Mouse (Mus musculus): Measurements from ENCODE around the gene Faf1. TPM values are rescaled to one million over a fixed set of nuclear protein-coding genes. Genes with fewer than 3 reads are reported as not detected.

Gene Faf1
- polyA plus RNA-seq, 1 experiment from 2014 or later: 15.7 TPM

- H3K4me3 ChIP-seq (ENCODE audit: low read depth, low read length): peak overlapping the region; percentile 53
- ATAC-seq: peak; percentile 43; the same call in 1 of the 2 replicates
- H3K36me3 ChIP-seq (ENCODE audit: control insufficient read depth, insufficient read depth): no peaks in the 10 kb centered on the region
- peaks cover 63% of the 10 kb centered on the region for H3K27me3 ChIP-seq (replicated peaks; ENCODE audit: control insufficient read depth, insufficient read depth, low read length)
- H3K9me3 ChIP-seq (ENCODE audit: control insufficient read depth): no peaks in the 10 kb centered on the region
- peaks cover 9% of the 10 kb centered on the region; the same call in 1 of the 2 replicates for H3K4me1 ChIP-seq (replicated peaks; ENCODE audit: control insufficient read depth, insufficient read depth, low read length)
- H3K4me2 ChIP-seq (replicated peaks; ENCODE audit: low read depth): peak overlapping the region; percentile 80
- H3K9ac ChIP-seq (ENCODE audit: low read depth, low read length): peak overlapping the region; percentile 34; the same call in 1 of the 2 replicates
- no peak for TF ChIP-seq CTCF (IDR thresholded peaks at IDR 0.05; ENCODE audit: low read depth)
- H3K27ac ChIP-seq (ENCODE audit: low read depth, low read length): no peak overlapping the region
- WGBS: 2% methylated on average over 51 of the region's 53 CpGs
Measured at GRCm38 (mm10) chr4:109657021-109657850, 19.2 kb upstream of the Faf1 start.

GRCm38 (mm10) chr4:109657851-109658500 lies 18.4 kb upstream of the Faf1 start:
- H3K4me2 ChIP-seq (replicated peaks; ENCODE audit: low read depth): peak overlapping the region; percentile 80
- no peak overlapping the region for H3K9ac ChIP-seq (ENCODE audit: low read depth, low read length)
- H3K27ac ChIP-seq (ENCODE audit: low read depth, low read length): no peak overlapping the region
- no peaks in the 10 kb centered on the region for H3K36me3 ChIP-seq (ENCODE audit: control insufficient read depth, insufficient read depth)
- WGBS: 5% methylated on average over 20 of the region's 20 CpGs
- TF ChIP-seq CTCF (IDR thresholded peaks at IDR 0.05; ENCODE audit: low read depth): no peak
- ATAC-seq: no peak; the same call in 1 of the 2 replicates
- H3K27me3 ChIP-seq (replicated peaks; ENCODE audit: control insufficient read depth, insufficient read depth, low read length): peaks cover 63% of the 10 kb centered on the region
- H3K4me1 ChIP-seq (replicated peaks; ENCODE audit: control insufficient read depth, insufficient read depth, low read length): peaks cover 9% of the 10 kb centered on the region; the same call in 1 of the 2 replicates
- peak overlapping the region; percentile 53 for H3K4me3 ChIP-seq (ENCODE audit: low read depth, low read length)
- H3K9me3 ChIP-seq (ENCODE audit: control insufficient read depth): no peaks in the 10 kb centered on the region

GRCm38 (mm10) chr4:109658826-109659225 lies 17.6 kb upstream of the Faf1 start:
- ATAC-seq: no peak
- no peak overlapping the region for H3K4me3 ChIP-seq (ENCODE audit: low read depth, low read length)
- no peak overlapping the region for H3K4me2 ChIP-seq (replicated peaks; ENCODE audit: low read depth)
- H3K9ac ChIP-seq (ENCODE audit: low read depth, low read length): no peak overlapping the region
- H3K4me1 ChIP-seq (replicated peaks; ENCODE audit: control insufficient read depth, insufficient read depth, low read length): peaks cover 9% of the 10 kb centered on the region; the same call in 1 of the 2 replicates
- H3K36me3 ChIP-seq (ENCODE audit: control insufficient read depth, insufficient read depth): no peaks in the 10 kb centered on the region
- no peak overlapping the region for H3K27ac ChIP-seq (ENCODE audit: low read depth, low read length)
- TF ChIP-seq CTCF (IDR thresholded peaks at IDR 0.05; ENCODE audit: low read depth): no peak
- peaks cover 65% of the 10 kb centered on the region for H3K27me3 ChIP-seq (replicated peaks; ENCODE audit: control insufficient read depth, insufficient read depth, low read length)
- H3K9me3 ChIP-seq (ENCODE audit: control insufficient read depth): no peaks in the 10 kb centered on the region
- 24% methylated on average over 8 of the region's 8 CpGs for WGBS

- peaks cover 9% of the 10 kb centered on the region; the same call in 1 of the 2 replicates for H3K4me1 ChIP-seq (replicated peaks; ENCODE audit: control insufficient read depth, insufficient read depth, low read length)
- H3K27me3 ChIP-seq (replicated peaks; ENCODE audit: control insufficient read depth, insufficient read depth, low read length): peaks cover 70% of the 10 kb centered on the region
- 42% methylated on average over 2 of the region's 2 CpGs for WGBS
- H3K4me3 ChIP-seq (ENCODE audit: low read depth, low read length): no peak overlapping the region
- H3K27ac ChIP-seq (ENCODE audit: low read depth, low read length): no peak overlapping the region
- no peak for ATAC-seq
- no peak for TF ChIP-seq CTCF (IDR thresholded peaks at IDR 0.05; ENCODE audit: low read depth)
- H3K9me3 ChIP-seq (ENCODE audit: control insufficient read depth): no peaks in the 10 kb centered on the region
- H3K36me3 ChIP-seq (ENCODE audit: control insufficient read depth, insufficient read depth): no peaks in the 10 kb centered on the region
- no peak overlapping the region for H3K9ac ChIP-seq (ENCODE audit: low read depth, low read length)
- H3K4me2 ChIP-seq (replicated peaks; ENCODE audit: low read depth): no peak overlapping the region
Measured at GRCm38 (mm10) chr4:109659571-109659970, 16.8 kb upstream of the Faf1 start.

GRCm38 (mm10) chr4:109660568-109660967 lies 15.8 kb upstream of the Faf1 start:
- no peak overlapping the region for H3K4me3 ChIP-seq (ENCODE audit: low read depth, low read length)
- no peak overlapping the region for H3K27ac ChIP-seq (ENCODE audit: low read depth, low read length)
- H3K4me2 ChIP-seq (replicated peaks; ENCODE audit: low read depth): no peak overlapping the region
- no peaks in the 10 kb centered on the region for H3K36me3 ChIP-seq (ENCODE audit: control insufficient read depth, insufficient read depth)
- H3K4me1 ChIP-seq (replicated peaks; ENCODE audit: control insufficient read depth, insufficient read depth, low read length): peaks cover 9% of the 10 kb centered on the region; the same call in 1 of the 2 replicates
- H3K27me3 ChIP-seq (replicated peaks; ENCODE audit: control insufficient read depth, insufficient read depth, low read length): peaks cover 67% of the 10 kb centered on the region
- 50% methylated on average over 3 of the region's 3 CpGs for WGBS
- no peak overlapping the region for H3K9ac ChIP-seq (ENCODE audit: low read depth, low read length)
- ATAC-seq: no peak
- TF ChIP-seq CTCF (IDR thresholded peaks at IDR 0.05; ENCODE audit: low read depth): no peak
- no peaks in the 10 kb centered on the region for H3K9me3 ChIP-seq (ENCODE audit: control insufficient read depth)

- H3K4me3 ChIP-seq (ENCODE audit: low read depth, low read length): no peak overlapping the region
- H3K4me2 ChIP-seq (replicated peaks; ENCODE audit: low read depth): no peak overlapping the region
- peaks cover 66% of the 10 kb centered on the region for H3K27me3 ChIP-seq (replicated peaks; ENCODE audit: control insufficient read depth, insufficient read depth, low read length)
- ATAC-seq: no peak
- H3K36me3 ChIP-seq (ENCODE audit: control insufficient read depth, insufficient read depth): no peaks in the 10 kb centered on the region
- H3K9me3 ChIP-seq (ENCODE audit: control insufficient read depth): no peaks in the 10 kb centered on the region
- peaks cover 9% of the 10 kb centered on the region; the same call in 1 of the 2 replicates for H3K4me1 ChIP-seq (replicated peaks; ENCODE audit: control insufficient read depth, insufficient read depth, low read length)
- no peak overlapping the region for H3K27ac ChIP-seq (ENCODE audit: low read depth, low read length)
- H3K9ac ChIP-seq (ENCODE audit: low read depth, low read length): no peak overlapping the region
- no peak for TF ChIP-seq CTCF (IDR thresholded peaks at IDR 0.05; ENCODE audit: low read depth)
- WGBS: 46% methylated on average over 5 of the region's 5 CpGs
Measured at GRCm38 (mm10) chr4:109661183-109661582, 15.2 kb upstream of the Faf1 start.

All from intestine, postnatal 0 days (tissue).